Mouse (Mus musculus): ENCODE data around the gene Sh3rf1. TPM values are rescaled to one million over a fixed set of nuclear protein-coding genes. Genes with fewer than 3 reads are reported as not detected.
A peak's percentile ranks its signal among the peaks of the same experiment; 100 is the strongest.

The Sh3rf1 gene
- polyA plus RNA-seq, 1 experiment from 2014 or later, result 12.8 TPM

- H3K4me1 ChIP-seq, result peaks cover 52% of the 10 kb centered on the region
- no peaks in the 10 kb centered on the region for H3K27me3 ChIP-seq
- ATAC-seq (ENCODE audit: low FRiP score, low read depth), result peak; percentile 58; the same call in 1 of the 2 replicates
- H3K9me3 ChIP-seq, result no peaks in the 10 kb centered on the region
- peak overlapping the region; percentile 23; the same call in 1 of the 2 replicates for H3K4me2 ChIP-seq (replicated peaks)
- H3K4me3 ChIP-seq, result no peak overlapping the region
- no peaks in the 10 kb centered on the region for H3K36me3 ChIP-seq
- no peak overlapping the region for H3K9ac ChIP-seq
- peak overlapping the region; percentile 55 for H3K27ac ChIP-seq
- WGBS, result 57% methylated on average over 10 of the region's 10 CpGs
Observed at GRCm38 (mm10) chr8:61268233-61268916, 44.7 kb downstream of the Sh3rf1 start.

DNA sequence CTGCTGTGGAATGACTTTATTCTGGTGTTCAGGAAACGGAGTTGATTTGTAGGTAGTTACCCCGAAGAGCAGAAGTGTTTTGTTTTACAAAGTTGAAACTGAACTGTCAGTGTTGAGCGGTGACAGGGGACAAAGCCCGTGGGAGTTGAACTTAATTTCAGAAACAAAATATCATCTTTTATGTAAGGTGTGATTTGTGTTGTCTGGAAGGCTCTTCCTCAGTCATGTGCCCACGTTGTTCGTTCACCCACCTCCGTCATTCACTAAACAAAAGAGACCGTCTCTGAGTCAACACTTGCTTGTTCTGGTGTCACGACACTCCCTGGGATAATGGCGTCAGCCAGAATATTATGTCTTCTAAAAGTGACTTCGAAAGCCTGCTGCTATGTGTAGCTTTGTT is 46.3 kb downstream of the Sh3rf1 start:
- no peak for ATAC-seq (ENCODE audit: low FRiP score, low read depth)
- Histone ChIP-seq H3K27ac (no peak overlapping the region), H3K9ac (no peak overlapping the region), H3K4me3 (no peak overlapping the region), H3K36me3 (no peaks in the 10 kb centered on the region), H3K9me3 (no peaks in the 10 kb centered on the region), H3K27me3 (no peaks in the 10 kb centered on the region), H3K4me1 (peaks cover 66% of the 10 kb centered on the region), H3K4me2 (replicated peaks) (no peak overlapping the region)
- 91% methylated on average over 11 of the region's 11 CpGs for WGBS

DNA sequence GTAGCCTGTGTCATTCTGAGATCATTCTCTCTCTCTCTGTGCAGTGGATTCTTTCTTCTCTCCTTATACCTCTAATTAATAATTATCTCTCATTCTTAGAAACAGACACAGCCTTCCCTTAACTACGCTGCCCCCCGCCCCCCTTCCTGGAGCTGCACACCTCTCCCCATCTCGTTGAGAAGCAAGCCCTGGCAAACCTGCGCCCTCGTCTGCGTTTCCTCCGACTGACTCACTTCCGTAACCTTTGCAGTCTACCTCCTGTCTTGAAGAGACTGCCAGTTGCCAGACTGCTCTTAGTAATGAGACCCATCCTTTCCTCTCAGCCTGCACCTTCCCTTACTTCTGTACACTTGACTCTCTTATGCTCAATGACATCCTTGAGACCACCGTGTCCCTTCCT is 46.9 kb downstream of the Sh3rf1 start:
- H3K9me3 ChIP-seq, result no peaks in the 10 kb centered on the region
- no peak overlapping the region for H3K27ac ChIP-seq
- no peaks in the 10 kb centered on the region for H3K27me3 ChIP-seq
- peaks cover 67% of the 10 kb centered on the region for H3K4me1 ChIP-seq
- no peak overlapping the region for H3K9ac ChIP-seq
- no peaks in the 10 kb centered on the region for H3K36me3 ChIP-seq
- H3K4me2 ChIP-seq (replicated peaks), result no peak overlapping the region
- WGBS, result 82% methylated on average over 9 of the region's 9 CpGs
- H3K4me3 ChIP-seq, result no peak overlapping the region
- ATAC-seq (ENCODE audit: low FRiP score, low read depth), result no peak

DNA sequence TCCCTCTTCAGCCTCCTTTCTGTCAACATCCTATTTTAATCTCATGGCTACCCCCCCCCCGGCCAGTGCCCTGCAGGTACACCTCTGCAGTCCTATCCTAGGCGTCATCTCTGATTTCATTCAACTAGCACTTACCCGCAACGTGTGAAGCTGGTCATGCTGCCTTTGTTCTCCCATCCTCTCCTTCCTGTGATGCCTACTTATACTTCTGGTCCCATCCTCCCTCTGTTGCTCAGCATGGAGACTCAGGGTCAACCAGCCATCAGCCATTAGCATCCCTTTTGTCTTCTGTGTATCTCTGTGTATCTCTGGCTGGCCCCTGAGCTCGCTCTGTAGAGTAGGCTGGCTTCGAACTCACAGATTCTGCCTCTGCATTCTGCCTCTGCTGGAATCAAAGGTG is 47.3 kb downstream of the Sh3rf1 start:
- 55% methylated on average over 3 of the region's 6 CpGs for WGBS
- Histone ChIP-seq H3K36me3 (no peaks in the 10 kb centered on the region), H3K9me3 (no peaks in the 10 kb centered on the region), H3K4me1 (peaks cover 70% of the 10 kb centered on the region), H3K4me2 (replicated peaks) (no peak overlapping the region), H3K4me3 (no peak overlapping the region), H3K27ac (no peak overlapping the region), H3K9ac (no peak overlapping the region), H3K27me3 (no peaks in the 10 kb centered on the region)
- ATAC-seq (ENCODE audit: low FRiP score, low read depth), result no peak

DNA sequence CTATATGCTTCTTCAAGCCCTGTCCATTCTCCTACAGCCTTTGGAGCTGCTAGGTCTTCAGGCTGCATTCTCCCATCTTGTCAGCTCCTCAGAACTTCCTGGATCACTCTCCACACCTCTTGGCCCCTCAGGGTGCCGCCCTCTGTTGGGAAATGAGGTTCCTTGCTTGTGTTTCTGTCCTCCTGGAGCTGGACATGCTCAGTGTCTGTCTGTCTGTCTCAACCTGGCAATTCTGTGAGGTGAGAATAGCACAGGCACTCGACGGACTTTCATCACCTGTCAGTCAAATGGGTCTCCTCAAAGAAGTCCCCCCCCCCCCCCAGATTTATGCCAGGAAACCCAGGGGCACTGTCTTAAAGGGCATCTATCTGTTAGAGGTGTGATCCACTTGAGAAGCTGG is 49.2 kb downstream of the Sh3rf1 start:
- Histone ChIP-seq H3K9ac (no peak overlapping the region), H3K27ac (no peak overlapping the region), H3K4me2 (replicated peaks) (no peak overlapping the region), H3K4me1 (peaks cover 78% of the 10 kb centered on the region), H3K27me3 (no peaks in the 10 kb centered on the region), H3K4me3 (no peak overlapping the region), H3K9me3 (no peaks in the 10 kb centered on the region), H3K36me3 (no peaks in the 10 kb centered on the region)
- ATAC-seq (ENCODE audit: low FRiP score, low read depth), result no peak
- 73% methylated on average over 3 of the region's 3 CpGs for WGBS

DNA sequence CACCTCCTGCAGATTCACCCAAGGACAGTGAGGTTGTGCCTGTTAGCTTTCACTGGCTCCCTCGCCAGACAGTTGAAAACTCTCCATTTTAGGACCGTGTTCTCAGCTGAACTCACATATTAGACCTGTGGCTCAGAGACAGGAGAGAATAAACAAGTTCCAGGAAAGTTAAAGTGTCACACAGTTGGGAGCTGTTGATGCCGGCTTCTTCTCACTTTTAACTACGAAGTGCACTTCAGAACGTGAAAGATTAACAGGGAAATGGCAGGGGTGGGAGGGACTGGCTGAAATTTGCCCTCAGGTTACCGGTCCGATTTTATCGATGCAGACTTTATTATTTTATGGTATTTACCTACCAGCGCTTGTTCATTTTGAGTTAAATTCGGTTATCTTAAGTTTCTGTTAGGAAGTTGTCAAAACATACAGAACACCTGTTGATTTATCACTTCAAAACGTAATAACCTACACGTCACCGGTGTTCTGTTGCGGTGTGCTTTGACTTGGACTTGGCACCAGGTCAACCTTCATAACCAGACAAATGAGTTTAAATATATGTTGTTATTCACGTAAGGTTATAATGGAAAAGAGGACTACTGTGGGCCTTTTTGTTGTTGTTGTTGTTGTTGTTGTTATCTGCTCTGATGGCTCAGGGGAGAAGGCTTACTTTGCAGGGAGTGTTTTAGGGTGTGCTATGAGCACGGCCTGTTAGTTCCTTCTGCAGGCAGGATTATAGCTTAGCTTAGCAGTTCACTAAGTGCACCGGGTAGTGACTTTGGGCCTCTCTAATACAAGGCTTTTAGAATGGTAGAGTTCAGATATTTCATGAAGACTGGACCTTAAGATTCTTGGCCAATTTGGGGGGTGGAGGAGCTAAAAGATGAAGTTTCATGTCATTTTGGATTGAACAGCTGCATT is 49.9 kb downstream of the Sh3rf1 start:
- H3K4me1 ChIP-seq, result peaks cover 70% of the 10 kb centered on the region
- no peaks in the 10 kb centered on the region for H3K27me3 ChIP-seq

DNA sequence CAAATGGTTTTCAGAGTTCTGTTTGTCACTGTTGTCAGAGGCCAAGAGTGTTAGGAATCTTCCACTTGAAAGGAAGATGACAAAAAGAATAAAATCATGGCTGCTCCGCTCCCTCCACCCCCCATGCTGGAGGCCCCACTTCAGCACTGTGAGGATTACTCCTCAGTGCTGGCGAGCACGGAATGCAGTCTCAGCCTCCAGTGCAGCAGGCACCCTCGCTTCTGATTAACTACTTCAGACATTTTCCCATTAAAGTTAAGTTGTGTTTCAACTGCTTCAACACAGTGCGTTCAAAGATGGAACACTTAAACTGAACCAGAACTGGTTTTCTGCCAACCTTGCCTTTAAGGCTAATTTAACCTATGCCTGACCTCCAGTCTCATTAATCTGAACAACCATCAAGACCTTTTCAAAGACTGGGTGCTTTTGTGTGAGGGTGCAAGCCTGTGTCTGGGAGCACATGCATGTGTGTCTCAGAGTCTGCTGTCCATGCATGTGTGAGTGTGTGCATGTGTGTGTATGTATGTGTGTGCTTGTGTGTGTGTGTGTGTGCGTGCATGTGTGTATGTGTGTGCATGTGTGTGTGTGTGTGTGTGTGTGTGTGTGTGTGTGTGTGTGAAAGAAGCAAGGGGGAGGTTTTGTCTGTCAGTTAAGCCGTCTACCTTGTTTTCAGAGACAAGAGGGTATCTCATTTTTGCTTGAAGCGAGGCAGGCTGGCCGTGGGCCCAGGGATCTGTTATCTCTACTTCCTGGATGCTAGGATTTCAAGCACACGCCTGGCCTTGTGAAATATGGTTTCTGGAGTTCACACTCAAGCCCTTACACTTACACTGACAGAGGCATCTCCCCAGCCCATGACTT is 51.2 kb downstream of the Sh3rf1 start:
- no peak overlapping the region for H3K4me3 ChIP-seq
- peaks cover 64% of the 10 kb centered on the region for H3K4me1 ChIP-seq
- WGBS, result 29% methylated on average over 10 of the region's 10 CpGs
- H3K4me2 ChIP-seq (replicated peaks), result 0 out of 2 replicates have a peak overlapping the region, but pooled peaks have one; percentile 4
- H3K9me3 ChIP-seq, result no peaks in the 10 kb centered on the region
- no peaks in the 10 kb centered on the region for H3K27me3 ChIP-seq
- ATAC-seq (ENCODE audit: low FRiP score, low read depth), result peak; percentile 57; the same call in 1 of the 2 replicates
- H3K9ac ChIP-seq, result no peak overlapping the region
- H3K27ac ChIP-seq, result peak overlapping the region; percentile 69; the same call in 1 of the 2 replicates
- no peaks in the 10 kb centered on the region for H3K36me3 ChIP-seq

More for the DNA sequence above, 49.9 kb downstream of the Sh3rf1 start:
- 46% methylated on average over 17 of the region's 17 CpGs for WGBS
- Histone ChIP-seq H3K9me3 (no peaks in the 10 kb centered on the region), H3K4me2 (replicated peaks) (no peak overlapping the region), H3K36me3 (no peaks in the 10 kb centered on the region), H3K9ac (no peak overlapping the region), H3K27ac (no peak overlapping the region), H3K4me3 (no peak overlapping the region)
- ATAC-seq (ENCODE audit: low FRiP score, low read depth), result no peak

- no peaks in the 10 kb centered on the region for H3K9me3 ChIP-seq
- H3K4me3 ChIP-seq, result no peak overlapping the region
- H3K9ac ChIP-seq, result no peak overlapping the region
- H3K27me3 ChIP-seq, result no peaks in the 10 kb centered on the region
- WGBS, result 51% methylated on average over 11 of the region's 11 CpGs
- H3K36me3 ChIP-seq, result no peaks in the 10 kb centered on the region
- peak; percentile 58; the same call in 1 of the 2 replicates for ATAC-seq (ENCODE audit: low FRiP score, low read depth)
- H3K4me2 ChIP-seq (replicated peaks), result no peak overlapping the region
- H3K4me1 ChIP-seq, result peaks cover 61% of the 10 kb centered on the region
- peak overlapping the region; percentile 69 for H3K27ac ChIP-seq
Observed at GRCm38 (mm10) chr8:61275463-61276356, 52.0 kb downstream of the Sh3rf1 start.

DNA sequence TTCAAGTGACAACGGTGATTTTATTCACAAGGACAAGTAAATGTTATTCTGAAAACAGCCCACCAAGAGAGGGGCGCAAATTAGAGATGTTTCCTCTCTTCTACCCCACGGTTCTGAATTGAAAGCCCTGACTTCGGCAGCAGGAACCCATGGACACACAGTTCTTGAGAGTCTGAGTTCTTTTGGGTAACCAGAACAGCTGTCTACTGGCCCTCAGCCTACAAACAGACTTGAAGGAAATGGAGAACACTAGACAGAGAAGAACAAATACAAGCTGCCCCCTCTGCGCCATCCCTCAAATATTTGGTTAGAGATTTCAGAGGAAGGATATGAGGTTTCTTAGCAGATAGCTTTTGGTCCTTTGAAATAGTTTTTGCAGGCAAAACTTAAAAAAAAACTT is 52.7 kb downstream of the Sh3rf1 start:
- no peak overlapping the region for H3K4me3 ChIP-seq
- H3K27ac ChIP-seq, result no peak overlapping the region
- no peak overlapping the region for H3K9ac ChIP-seq
- no peak for ATAC-seq (ENCODE audit: low FRiP score, low read depth)
- no peak overlapping the region for H3K4me2 ChIP-seq (replicated peaks)
- 89% methylated on average over 5 of the region's 5 CpGs for WGBS
- H3K36me3 ChIP-seq, result no peaks in the 10 kb centered on the region
- H3K27me3 ChIP-seq, result no peaks in the 10 kb centered on the region
- H3K4me1 ChIP-seq, result peaks cover 56% of the 10 kb centered on the region
- no peaks in the 10 kb centered on the region for H3K9me3 ChIP-seq

GRCm38 (mm10) chr8:61279030-61279429 is 55.4 kb downstream of the Sh3rf1 start:
- Histone ChIP-seq H3K36me3 (no peaks in the 10 kb centered on the region), H3K27me3 (no peaks in the 10 kb centered on the region), H3K9ac (no peak overlapping the region), H3K4me2 (replicated peaks) (no peak overlapping the region), H3K4me1 (peaks cover 64% of the 10 kb centered on the region), H3K9me3 (no peaks in the 10 kb centered on the region), H3K27ac (no peak overlapping the region), H3K4me3 (no peak overlapping the region)
- WGBS, result 73% methylated on average over 10 of the region's 10 CpGs
- ATAC-seq (ENCODE audit: low FRiP score, low read depth), result no peak
